Mouse (Mus musculus): ENCODE results near the gene Olfr282.

DNA sequence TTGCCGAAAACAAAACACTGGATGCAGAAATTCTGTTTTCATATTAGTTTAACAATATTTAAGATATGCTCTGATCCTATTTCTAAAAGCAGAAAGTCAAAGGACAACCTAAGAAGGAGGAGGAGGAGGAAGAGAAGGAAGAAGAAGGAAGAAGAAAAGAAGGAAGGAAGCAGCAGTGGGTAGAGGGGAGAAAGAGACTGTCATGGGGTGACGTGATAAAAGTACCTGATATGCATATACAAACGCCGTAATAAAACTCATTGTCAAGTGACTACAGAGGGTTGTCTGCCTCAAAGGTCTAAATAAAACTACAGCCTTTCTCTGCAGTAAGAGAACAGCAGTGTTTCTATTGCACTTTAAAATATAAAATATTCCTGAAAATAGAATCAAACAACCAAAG, 15.0 kb upstream of the Olfr282 start:
- TF ChIP-seq CTCF (IDR thresholded peaks at IDR 0.05; ENCODE audit: extremely low read depth, insufficient read depth, insufficient read length, insufficient replicate concordance) = no peak
- TF ChIP-seq POLR2A (IDR thresholded peaks at IDR 0.05; ENCODE audit: low read depth, low read length) = no peak

Data from spleen, adult 2 months (tissue).